Mouse (Mus musculus): ENCODE data around the gene Fras1.

- TF ChIP-seq CTCF (IDR thresholded peaks at IDR 0.05; ENCODE audit: low read depth, low read length), result no peak
- TF ChIP-seq TAL1 (conservative IDR thresholded peaks at IDR 0.05; ENCODE audit: low read depth, low read length), result no peak
- no peak for TF ChIP-seq GATA1 (IDR thresholded peaks at IDR 0.05; ENCODE audit: borderline replicate concordance, low read length)
These were observed 55.9 kb downstream of the Fras1 start for GRCm38 (mm10) chr5:96429532-96430141.

Measured in G1E (cell line).